Mouse (Mus musculus): ENCODE results near the gene Gm9944. TPM values are rescaled to one million over a fixed set of nuclear protein-coding genes. Genes with fewer than 3 reads are reported as not detected.

Gene Gm9944
- total and polyA plus RNA-seq, 3 experiments, result not detected

GRCm38 (mm10) chr4:144441095-144441494 lies 12.0 kb downstream of the Gm9944 start:
- TF ChIP-seq NRF1 (IDR thresholded peaks at IDR 0.05; ENCODE audit: insufficient read depth, low read depth, low read length, poor library complexity, severe bottlenecking) (no peak), GABPA (IDR thresholded peaks at IDR 0.05; ENCODE audit: low read depth, low read length) (no peak), E2F4 (IDR thresholded peaks at IDR 0.05; ENCODE audit: borderline replicate concordance, low read depth, low read length) (no peak), CTCF (IDR thresholded peaks at IDR 0.05 in 2 of 3, conservative IDR thresholded peaks at IDR 0.05 in 1 of 3; ENCODE audit: control insufficient read depth in 1 of 3, insufficient read depth in 1 of 3, low read depth in 2 of 3, low read length in 3 of 3, poor library complexity in 1 of 3, severe bottlenecking in 1 of 3) (no peak), RAD21 (IDR thresholded peaks at IDR 0.05; ENCODE audit: low read depth, low read length) (no peak), MEF2A (IDR thresholded peaks at IDR 0.05; ENCODE audit: extremely low read depth, insufficient replicate concordance, low read depth, low read length, poor library complexity, severe bottlenecking) (no peak), KAT2A (conservative IDR thresholded peaks at IDR 0.05; ENCODE audit: low read depth, low read length) (no peak), ELF1 (IDR thresholded peaks at IDR 0.05; ENCODE audit: low read depth, low read length) (no peak), CHD1 (IDR thresholded peaks at IDR 0.05; ENCODE audit: low read depth, low read length) (no peak), RCOR1 (IDR thresholded peaks at IDR 0.05; ENCODE audit: low read depth, low read length) (no peak), USF2 (IDR thresholded peaks at IDR 0.05; ENCODE audit: borderline replicate concordance in 1 of 2, insufficient read depth in 1 of 2, low read depth in 1 of 2, low read length in 2 of 2) (no peak), ZNF384 (IDR thresholded peaks at IDR 0.05; ENCODE audit: low read depth, low read length) (no peak), POLR2AphosphoS5 (IDR thresholded peaks at IDR 0.05; ENCODE audit: borderline replicate concordance, low read depth, low read length) (no peak), SMC3 (IDR thresholded peaks at IDR 0.05; ENCODE audit: low read depth, low read length) (no peak)
- H3K4me1 ChIP-seq (ENCODE audit: control insufficient read depth in 1 of 2, insufficient read depth in 2 of 2, low read length in 2 of 2), result no peaks in the 10 kb centered on the region
- H3K27ac ChIP-seq (ENCODE audit: control insufficient read depth, low read depth, low read length), result no peak overlapping the region

GRCm38 (mm10) chr4:144438672-144439071 lies 14.4 kb downstream of the Gm9944 start, which contains the start of gene 1700012P22Rik:
Gene 1700012P22Rik (minus strand): TSS chr4:144438772.
- no peak for DNase-seq (ENCODE audit: low read depth, low spot score)
- no peak within 1 kb of the TSS for H3K9ac ChIP-seq (ENCODE audit: control insufficient read depth, low read depth, low read length, poor library complexity, severe bottlenecking)
- no peaks in the 10 kb centered on the region for H3K9me3 ChIP-seq (replicated peaks; ENCODE audit: insufficient read depth, low read length)

More at GRCm38 (mm10) chr4:144441095-144441494, 12.0 kb downstream of the Gm9944 start:
- no peaks in the 10 kb centered on the region for H3K36me3 ChIP-seq (ENCODE audit: control insufficient read depth in 1 of 2, insufficient read depth in 2 of 2, low read length in 2 of 2)
- no peaks in the 10 kb centered on the region for H3K79me2 ChIP-seq (ENCODE audit: control insufficient read depth, insufficient read depth, low read length, poor library complexity)
- no peak overlapping the region for H3K4me3 ChIP-seq (ENCODE audit: control insufficient read depth in 1 of 2, insufficient read depth in 1 of 2, low read depth in 2 of 2, low read length in 2 of 2)
- no peak overlapping the region for H3K9ac ChIP-seq (ENCODE audit: control insufficient read depth, low read depth, low read length, poor library complexity, severe bottlenecking)
- DNase-seq (ENCODE audit: low read depth, low spot score), result no peak
- no peaks in the 10 kb centered on the region for H3K9me3 ChIP-seq (replicated peaks; ENCODE audit: insufficient read depth, low read length)
- no peaks in the 10 kb centered on the region for H3K27me3 ChIP-seq (ENCODE audit: control insufficient read depth in 1 of 2, insufficient read depth in 2 of 2, low read length in 2 of 2)

More at GRCm38 (mm10) chr4:144438672-144439071, 14.4 kb downstream of the Gm9944 start, which contains the start of gene 1700012P22Rik:
- Histone ChIP-seq H3K4me3 (ENCODE audit: control insufficient read depth in 1 of 2, insufficient read depth in 1 of 2, low read depth in 2 of 2, low read length in 2 of 2) (no peak within 1 kb of the TSS), H3K27me3 (ENCODE audit: control insufficient read depth in 1 of 2, insufficient read depth in 2 of 2, low read length in 2 of 2) (no peaks in the 10 kb centered on the region), H3K27ac (ENCODE audit: control insufficient read depth, low read depth, low read length) (no peak within 1 kb of the TSS), H3K4me1 (ENCODE audit: control insufficient read depth in 1 of 2, insufficient read depth in 2 of 2, low read length in 2 of 2) (no peaks in the 10 kb centered on the region), H3K36me3 (ENCODE audit: control insufficient read depth in 1 of 2, insufficient read depth in 2 of 2, low read length in 2 of 2) (no peaks in the 10 kb centered on the region), H3K79me2 (ENCODE audit: control insufficient read depth, insufficient read depth, low read length, poor library complexity) (no peaks in the 10 kb centered on the region)
- no peak for TF ChIP-seq ZMIZ1 (IDR thresholded peaks at IDR 0.05; ENCODE audit: low read depth, low read length)
- no peak for TF ChIP-seq CHD2 (IDR thresholded peaks at IDR 0.05; ENCODE audit: low read length)
- TF ChIP-seq MEF2A (IDR thresholded peaks at IDR 0.05; ENCODE audit: extremely low read depth, insufficient replicate concordance, low read depth, low read length, poor library complexity, severe bottlenecking), result no peak

All from MEL (cell line).